Mouse (Mus musculus) lung, postnatal 10 days (tissue): ENCODE data around the gene Tead4.

Source experiments
- DNase-seq: peaks from one replicate; pipeline ENCODE4 v3.0.0; 2021

The Tead4 gene

DNA sequence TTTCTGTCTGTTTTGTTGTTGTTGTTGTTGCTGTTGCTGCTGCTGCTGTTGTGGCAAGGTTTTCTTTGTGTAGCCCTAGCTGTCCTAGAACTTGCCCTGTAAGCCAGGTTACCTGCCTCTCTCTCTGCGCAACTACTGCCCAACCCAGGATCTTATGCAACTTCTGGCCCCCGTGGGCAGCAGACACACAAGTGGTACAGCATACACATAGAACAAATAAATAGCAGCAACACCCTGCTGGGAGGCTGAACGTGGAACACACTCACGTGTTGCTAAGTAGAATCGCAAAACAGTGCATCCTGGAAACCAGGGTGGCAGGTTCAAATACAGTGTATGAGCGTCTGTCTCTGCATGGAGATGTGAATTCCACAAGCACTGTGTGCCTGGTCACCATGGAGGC, 11.9 kb downstream of the Tead4 start:
- no peak for DNase-seq

DNA sequence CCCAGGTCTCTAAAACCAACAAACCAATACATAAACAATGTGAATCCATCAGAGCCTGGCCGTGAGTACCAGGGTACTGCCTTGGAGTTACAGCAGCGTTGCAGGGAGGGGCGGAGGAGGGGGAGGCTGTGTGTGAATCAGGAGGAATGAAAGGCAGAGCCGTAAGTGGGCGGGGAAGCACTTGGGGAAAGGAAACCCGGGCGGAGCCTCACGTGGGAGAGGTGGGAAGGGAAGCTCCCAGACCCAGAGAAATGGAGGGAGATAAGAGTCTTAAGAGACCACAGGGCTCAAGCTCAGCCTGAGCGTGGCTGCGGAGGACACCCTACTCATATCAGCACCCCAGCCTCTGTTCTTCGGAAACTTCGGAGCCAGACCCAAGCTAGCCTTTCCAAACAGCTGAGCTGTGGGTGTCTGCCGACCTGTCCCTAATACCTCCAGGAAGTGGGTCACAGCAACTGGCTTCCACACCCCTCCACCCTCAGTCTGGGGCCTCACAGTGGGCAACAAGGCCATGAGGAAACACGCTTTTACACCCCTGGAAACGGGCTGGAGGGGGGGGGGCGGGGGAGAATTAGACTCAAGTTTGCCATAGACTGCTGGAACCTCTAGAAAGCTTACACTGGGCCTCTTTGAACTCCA, 14.7 kb downstream of the Tead4 start:
- peak; percentile 89 for DNase-seq

DNA sequence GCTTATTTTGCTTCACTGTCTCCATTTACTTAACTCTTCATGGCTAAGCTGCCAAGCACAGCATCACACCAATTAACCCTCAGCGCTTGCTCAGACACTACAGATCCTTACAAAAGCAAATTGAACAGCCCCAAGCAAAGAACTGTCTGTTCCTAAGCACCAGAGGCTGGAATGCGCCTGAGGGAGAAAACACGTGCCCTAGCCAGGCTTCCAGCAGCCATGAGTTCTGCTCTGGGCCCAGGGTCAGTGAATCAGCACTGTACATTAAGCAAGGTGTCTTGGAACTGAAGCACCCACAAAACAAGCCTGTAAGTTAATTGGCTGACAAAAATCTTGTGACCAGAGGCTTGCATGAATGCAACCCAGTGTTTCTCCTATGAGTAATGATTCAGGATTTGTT, 18.5 kb downstream of the Tead4 start:
- DNase-seq = no peak

DNA sequence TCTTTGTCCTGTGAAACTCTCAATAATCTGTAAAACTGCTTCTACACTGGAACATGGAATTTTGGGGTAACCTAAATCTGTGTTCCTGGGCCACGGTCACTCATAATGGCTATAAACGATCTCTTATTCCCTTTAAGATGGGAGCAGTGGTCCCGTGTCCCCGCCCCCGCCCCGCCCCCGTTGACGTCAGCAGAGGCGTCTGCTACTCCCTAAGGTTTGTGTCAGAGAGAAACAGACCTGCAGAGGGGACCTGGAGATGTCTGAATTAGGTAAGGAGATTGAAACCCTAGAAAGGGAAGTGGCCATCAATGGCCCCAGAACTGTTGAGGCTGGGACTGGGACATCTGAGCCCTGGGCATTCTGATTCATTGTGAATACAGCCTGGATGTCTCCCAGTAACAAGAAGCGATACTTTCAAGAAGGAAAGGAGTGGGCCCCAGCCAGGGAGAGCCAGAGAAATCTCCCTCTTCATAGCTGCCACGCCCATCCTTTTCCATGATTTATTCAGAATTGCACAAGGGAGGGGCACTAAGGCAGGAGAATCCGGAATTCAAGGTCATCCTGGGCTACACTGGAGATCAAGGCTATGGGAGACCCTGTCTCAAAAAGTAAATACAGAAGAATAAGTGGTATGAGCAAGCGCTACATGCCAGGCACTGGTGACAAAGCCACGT, 20.0 kb downstream of the Tead4 start:
- DNase-seq = no peak

DNA sequence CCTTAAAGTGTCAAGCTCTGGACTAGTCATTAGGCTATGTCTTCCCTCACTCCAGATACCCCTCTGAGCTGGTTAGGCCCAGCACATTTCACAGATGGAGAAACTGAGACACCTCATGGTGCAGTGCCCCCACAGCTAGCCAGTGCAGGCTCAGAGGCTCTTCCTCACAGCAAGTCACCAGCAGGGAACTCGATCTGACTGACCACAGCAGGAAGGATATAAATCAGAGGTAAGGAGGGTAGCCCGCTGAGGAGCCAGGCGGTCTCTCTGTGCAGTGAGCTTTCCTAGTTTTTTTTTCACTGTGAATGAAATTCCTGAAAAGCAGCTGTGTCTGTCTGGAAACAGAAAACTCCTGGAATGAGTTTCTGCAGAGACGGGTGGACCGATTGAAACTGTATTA, 21.0 kb downstream of the Tead4 start:
- no peak for DNase-seq

DNA sequence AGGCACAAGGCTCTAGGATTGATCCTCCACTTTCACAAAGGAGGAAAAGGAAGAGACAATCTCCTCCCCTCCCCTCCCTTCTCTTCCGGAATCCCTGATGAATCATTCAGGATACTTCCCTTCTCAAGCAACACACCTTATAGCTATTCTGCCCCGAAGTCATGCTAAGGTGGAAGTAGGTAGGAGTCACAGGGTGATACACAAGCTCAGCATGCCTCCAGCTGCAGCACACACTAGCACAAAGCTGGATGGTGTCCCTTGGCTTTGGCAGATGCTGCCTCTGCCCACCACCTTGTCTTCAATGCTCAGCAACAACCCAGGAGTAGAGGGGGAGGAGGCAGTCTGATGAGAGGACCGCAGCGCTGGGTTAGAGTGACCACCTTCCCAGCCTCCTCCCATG, 21.5 kb downstream of the Tead4 start:
- no peak for DNase-seq

DNA sequence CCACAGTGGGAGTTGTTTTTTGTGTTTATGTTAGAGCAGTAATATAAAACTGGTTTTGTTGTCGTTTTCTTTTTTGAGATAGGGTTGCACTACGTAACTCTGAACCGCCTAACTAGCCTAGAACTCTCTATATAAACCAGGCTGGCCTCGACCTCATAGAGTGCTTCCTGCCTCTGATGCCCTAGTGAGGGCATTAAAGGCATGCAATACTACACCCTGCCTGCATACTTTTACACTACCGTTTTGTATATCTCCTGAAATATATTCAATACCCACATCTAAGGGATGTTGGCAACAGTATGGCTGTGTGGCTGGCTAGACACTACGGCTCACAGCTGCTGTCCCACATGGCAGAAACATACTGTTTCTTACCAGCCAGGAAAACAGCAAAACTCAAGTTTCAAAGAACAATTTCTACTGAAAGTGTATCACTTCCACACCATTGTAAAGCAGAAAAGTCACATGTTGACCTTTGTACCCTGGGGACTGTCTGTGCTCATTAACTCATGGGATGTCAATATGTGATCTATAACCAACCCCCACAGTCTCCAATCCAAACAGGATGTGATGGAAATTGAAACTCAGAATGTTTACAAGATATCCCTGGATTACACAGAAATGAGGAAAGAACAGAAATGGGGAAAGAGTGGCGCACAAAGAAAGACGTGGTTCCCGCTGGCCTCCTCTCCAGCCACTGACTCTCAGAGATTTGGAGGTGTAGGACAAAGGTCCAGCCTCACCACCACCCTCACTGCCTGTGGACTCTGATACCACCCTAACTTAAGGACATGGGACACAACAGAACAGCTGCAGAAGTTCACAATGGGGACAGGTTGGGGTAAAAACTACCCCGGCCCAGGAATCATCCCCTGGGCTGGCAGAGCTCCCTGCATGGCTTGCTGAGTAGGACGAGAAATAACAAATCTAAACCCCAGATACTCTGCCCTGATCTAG, 23.2 kb downstream of the Tead4 start:
- DNase-seq = no peak

DNA sequence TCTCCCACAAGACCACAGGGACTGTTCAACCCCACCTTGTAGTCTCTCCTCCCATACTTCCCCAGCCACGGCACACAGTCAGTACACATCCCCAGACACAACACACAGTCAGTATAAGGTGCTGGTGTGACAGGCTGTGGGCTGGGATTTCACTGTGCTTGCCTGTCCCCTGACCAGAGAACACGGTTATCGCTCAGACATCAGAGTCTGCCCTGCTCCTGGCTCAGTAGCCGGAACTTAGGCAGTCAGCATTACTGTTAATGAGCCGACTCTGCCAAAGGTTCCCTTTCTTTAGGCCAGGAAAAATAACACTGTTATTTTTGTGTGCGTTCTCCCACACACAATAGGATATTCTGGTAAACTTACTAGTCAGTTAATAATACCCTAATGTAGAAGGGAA, 24.3 kb downstream of the Tead4 start:
- no peak for DNase-seq

DNA sequence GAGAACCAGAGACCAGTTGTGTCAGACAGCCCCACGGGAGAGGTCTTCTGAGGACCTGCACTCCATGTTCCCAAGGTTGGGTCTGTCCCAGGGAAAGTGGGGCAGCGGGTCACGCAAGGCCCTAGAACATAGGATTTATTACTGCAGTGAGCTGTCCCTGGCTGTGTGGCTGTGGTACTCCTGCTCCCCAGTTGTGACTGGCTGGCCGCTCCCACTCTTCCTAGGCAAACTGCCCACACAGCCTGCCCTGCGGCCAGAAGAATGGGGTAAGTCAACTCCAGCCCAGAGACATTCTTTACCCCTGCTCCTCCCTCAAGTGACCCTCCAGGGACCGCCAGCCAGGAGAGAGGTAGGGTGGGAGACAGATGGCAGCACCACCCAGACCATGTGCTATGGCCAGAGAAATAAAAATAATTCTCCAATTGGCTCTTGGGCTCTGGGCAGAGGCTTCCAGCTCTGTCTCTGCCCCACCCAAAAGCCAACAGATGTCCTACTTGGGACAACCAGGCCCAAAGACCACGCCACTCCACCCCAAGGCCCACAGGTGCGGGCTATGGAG, 25.0 kb downstream of the Tead4 start:
- peak; percentile 61 for DNase-seq

DNA sequence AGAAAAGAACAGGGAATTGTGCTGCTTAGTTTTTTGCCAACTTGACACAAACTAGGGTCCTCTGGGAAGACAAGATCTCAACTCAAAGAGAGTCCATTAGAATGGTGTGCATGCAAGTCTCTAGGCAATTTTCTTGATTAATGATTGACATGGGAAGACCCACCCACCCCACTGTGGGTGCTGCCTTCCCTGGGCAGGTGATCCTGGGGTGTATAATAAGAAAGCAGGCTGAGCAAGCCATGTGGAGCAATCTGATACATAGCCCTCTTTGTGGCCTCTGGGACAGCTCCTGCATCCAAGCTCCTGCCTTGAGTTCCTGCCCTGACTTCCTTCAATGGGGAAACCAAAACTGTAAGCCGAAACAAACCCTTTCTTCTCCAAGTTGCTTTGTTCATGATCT, 27.1 kb downstream of the Tead4 start:
- DNase-seq = no peak

DNA sequence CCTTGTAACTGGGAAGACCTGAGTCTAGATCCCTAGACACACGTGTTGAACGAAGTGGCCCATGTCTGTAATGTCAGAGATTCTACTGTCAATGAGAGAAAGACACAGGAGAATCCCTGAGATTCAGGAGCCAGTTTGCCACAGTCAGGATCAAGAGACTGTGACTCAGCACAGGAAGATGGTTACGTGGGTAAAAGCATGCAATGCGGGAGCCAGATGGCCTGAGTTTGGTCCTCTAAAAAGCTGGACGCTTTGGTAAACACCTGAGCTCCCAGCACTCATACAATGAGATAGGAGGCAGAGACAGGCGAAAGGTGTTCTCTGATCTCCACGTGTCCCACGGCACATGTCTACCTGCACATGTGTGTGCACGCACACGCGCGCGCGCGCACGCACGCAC, 27.9 kb downstream of the Tead4 start:
- no peak for DNase-seq

DNA sequence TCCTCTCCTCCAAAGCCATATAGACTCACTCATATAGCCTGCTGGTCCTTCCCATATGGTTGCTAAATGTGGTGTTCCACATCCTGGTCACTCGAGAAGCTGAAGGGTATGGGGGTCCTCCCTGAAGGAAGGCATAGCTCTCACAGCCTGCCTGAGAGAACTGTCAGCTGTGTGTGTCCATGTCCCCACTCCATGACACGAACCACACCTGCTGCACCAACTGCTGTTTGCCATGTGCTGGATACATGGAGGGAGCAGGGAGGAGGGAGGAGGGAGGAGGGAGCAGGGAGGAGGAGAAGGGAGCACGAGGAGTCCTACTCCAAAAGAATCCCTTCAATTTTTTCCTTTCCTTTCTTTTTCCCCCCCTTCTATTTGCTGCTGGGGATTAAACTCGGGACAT, 30.8 kb downstream of the Tead4 start:
- DNase-seq = no peak

DNA sequence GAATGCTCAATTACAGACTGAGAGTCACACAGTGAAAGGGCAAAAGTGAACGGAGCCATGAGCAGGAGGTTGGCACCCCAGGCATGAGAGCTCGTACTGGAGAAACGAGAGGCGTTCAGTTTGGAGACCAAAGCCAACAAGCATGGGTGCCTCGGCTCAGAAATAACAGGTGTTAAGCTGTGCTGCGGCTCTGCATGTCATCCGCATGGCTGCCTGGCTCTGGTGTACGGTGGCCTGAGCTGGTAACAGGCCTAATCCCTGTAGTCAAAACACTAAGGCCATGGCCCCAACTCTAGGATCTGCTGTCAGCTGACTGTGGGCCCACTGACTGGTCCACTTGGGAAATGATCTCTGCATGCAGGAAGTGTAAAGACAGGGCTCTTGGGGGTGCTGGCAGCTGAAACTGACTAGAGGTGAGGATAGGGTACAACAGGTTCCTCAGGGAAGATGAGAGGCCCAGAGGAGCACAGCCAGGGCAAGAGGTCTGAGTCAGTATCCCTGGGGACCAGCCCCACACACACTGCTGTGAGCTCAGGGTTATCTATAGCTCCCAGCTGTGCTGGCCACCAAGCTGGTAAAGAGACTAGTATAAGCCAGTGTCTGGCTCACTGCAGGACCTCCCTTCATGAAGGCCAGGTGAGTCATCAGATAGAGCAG, 35.6 kb downstream of the Tead4 start:
- no peak for DNase-seq

DNA sequence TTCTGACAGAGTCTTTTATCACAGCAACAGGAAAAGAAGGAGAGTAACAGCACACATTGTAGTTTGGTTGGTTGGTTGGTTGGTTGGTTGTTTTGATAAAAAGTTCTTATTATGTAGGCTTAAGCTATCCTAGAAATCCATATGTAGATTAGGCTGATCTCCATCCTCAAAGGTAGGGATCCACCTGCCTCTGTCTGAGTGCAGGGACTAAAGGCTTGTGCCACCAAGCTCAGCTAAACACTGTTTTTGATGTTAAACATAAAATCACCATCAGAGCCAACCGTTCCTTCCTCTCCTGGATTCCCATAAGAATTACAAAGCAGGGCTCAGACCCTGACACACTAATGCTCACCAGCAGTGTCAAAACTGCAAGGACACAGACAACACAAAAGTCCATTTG, 39.1 kb downstream of the Tead4 start:
- DNase-seq = no peak

DNA sequence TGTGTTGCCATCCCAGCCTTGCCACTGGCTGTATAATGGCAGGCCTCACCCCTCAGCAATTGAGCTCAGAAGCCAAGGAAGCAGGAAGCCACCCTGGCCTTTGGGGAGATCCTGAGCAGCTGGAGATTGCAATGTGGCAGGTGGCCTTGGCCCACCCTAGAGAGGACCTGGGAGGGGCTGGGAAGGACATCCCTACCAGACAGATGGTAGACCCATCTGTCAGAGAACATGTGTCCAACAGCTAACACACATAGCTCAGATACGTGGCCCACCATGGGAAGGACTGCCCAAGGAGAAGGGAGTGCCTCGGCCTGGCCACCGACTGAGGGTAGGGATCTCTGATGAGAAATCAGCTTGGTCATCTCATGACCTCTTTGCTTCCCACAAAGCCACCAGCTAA, 41.4 kb downstream of the Tead4 start:
- DNase-seq = no peak

DNA sequence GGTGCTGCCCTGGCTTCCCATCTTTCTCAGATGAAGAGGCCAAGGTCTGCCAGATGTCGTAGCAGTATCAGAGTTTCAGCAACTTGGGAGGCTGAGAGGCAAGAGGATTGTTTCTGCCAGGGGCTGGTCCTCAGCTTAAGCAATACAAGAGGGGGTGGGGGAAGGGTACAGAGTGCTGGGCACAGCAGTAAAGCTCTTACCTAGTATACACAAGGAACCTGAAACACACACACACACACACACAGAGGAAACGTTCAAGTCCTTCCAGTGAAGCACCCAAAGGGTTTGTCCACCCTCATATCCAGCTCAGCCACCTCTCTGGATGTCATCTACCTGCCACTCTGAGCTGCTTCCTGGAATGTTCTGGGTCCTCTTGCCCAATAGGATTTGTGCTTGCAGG, 44.7 kb downstream of the Tead4 start:
- no peak for DNase-seq

DNA sequence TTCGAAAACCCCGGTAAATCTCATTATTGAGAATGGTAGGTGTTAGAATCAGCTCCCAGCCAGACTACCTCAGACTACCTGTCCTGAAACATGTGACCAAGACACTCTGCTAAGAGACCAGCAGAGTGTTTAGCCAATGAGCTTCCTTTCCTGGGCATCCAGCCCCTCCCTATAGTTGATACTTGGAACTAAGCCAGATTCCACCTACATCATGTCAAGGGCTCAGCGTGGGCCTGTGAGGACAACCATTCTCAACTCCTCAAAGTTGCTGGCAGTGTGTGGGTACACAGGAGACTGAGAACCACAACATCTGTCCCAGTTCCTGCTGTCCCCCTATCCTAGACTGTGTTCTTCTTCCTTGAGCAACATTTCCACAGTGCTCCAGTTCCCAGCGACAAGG, 45.3 kb downstream of the Tead4 start:
- no peak for DNase-seq

DNA sequence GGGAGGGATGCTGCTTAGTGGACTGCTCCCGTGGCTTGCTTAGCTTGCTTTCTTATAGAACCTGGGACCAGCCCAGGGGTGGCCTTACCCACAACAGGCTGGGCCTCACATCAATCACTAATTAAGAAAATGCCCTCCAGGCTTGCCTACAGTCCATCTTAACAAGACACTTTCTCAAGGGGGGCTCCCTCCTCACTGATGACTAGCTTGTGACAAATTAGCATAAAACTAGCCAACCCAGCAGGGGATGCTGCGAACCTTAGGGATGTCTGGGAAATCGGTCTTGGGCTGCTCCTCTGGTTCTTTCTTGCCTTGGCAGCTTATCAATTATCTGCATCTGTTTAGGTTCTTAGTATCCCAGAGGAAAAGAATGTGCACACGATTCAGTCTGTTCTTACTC, 46.1 kb downstream of the Tead4 start:
- DNase-seq = no peak

DNA sequence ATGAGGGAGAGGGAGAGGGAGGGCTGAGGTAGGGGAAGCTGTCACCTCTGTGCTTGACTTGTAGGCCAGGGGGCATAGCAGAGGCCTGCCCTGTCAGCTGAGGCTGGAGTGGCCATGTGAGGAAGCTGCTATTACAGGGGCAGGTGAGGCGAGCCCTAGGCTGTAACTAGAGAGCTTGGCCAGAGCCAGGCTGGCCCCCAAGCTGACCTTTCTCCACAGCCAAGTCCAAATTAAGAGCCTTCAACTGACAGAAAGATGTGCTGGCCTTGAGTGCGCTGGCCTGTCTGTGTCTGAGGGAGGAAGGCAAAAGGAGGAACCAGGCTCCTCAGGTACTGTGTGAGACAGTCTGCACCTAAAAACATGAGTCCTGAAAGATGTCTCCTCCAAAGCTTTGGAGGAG, 47.5 kb downstream of the Tead4 start:
- DNase-seq = no peak

DNA sequence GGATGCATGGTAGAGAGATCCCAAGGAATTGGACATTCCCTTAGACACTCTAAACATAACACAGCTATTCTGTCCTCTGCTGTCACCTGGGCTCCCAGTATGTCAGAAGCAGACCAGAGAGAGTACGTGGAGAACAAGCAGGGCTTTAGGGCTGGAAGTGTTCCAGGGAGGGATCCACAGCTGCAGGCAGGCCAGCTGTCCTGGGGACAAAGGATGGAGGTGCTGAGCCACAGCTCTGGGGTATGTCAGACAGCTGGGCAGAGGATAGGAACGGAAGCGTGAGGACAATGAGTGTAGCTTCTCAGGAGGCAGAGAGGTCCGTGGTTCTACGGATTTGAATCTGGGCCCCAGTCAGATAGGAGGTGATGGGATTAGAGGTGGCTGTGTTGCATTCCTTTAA, 50.0 kb downstream of the Tead4 start:
- DNase-seq = no peak

DNA sequence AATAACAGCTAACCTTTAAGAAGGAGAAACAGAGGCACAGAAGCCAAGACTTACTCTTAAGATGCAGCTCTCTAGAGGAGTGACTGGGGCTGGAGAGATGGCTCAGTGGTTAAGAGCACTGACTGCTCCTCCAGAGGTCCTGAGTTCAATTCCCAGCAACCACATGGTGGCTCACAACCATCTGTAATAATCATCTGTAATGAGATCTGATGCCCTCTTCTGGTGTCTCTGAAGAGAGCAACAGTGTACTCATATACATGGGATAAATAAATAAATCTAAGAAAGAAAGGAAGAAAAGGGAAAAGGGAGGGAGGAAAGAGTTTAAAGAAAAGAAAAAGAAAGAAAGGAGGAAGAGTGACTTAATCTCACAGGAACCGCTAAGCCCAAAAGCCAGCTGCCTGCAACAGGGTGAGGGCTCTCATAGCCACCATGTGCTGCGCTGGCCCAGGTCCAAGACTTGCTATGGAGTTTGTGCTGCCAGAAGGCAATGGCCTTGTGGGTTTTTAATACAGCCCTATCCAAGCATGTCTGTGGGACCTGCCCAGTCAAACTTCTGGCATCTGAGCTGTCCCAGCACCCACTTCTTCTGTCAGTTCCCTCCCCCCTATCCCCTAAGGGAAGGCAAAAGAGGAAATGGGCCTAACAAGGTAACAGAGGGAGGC, 63.4 kb downstream of the Tead4 start:
- DNase-seq = peak; percentile 36

DNA sequence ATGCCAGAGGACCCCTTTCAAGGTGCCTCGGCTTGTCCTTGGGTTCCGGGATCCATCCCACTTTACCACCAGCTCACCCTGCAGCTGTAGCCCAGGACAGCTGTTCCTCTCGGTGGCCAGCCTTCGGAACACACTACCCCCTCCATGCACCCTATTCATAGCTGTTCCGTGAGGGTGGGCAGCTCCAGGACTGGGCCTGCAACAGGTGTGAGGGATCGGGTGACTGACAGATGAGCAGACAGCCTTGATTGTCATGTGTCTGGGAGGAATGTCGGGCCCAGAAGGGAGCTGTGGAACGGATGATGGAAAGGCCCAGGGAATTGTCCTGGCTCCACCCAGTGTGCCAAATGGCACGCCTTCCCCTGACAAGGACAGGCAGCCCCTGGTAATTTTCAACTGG, 64.0 kb downstream of the Tead4 start:
- DNase-seq = no peak

DNA sequence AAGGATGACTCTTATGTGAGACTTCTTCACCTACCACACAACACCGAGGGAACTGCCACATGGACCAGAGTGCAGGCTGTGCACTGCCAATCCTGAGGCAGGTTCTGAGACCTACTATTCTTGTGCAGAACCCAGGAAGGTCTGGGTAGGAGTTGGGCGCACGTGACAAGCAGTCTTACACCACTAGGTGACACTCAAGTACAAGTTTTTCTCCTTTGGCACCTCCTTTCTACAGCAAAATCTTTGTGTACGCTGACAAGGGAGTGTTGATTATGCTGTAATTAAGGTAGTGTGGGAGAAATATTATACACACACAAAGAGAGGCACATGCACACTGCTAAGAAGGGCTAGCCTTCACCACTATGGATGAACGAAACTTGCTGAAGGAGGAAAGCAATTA, 66.4 kb downstream of the Tead4 start:
- peak; percentile 59 for DNase-seq
